Mouse (Mus musculus): ENCODE measurements at regions not wholly inside any gene's neighbourhood (a gene's known extent, or its start where the extent isn't known, plus 50 kb on each side); places are given as distances from the start of the nearest gene placed in this dataset.

DNA sequence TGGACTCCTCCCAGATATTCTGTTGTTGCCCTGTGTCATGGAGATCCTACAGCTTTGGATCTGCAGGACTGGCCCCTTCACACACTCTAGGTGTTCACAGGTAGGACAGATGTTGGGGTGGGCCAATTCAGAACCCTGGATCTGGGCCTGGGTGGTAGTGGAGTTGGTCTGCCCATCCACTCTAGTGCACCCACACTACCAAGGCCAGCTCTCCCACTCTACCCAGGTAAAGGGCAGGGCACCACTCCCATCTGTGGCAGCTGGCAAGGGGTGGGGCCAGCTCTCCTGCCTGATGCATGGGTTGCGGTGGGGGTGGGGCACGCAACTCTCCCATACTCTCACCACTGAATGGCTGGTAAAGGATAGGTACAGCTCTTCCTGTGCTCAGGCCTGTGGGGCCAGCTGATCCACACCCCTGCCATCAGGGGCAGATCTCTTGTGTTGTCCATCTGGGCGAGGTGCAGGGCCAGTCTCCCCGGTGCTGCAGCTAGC lies 76.5 kb downstream of the Gja1 start:
- no peak for DNase-seq

- no peak for DNase-seq
Observed at GRCm38 (mm10) chr10:56455867-56456468, 78.8 kb downstream of the Gja1 start.

- peak; percentile 26 for DNase-seq
Observed at GRCm38 (mm10) chr10:56468537-56468936, 91.4 kb downstream of the Gja1 start.

DNA sequence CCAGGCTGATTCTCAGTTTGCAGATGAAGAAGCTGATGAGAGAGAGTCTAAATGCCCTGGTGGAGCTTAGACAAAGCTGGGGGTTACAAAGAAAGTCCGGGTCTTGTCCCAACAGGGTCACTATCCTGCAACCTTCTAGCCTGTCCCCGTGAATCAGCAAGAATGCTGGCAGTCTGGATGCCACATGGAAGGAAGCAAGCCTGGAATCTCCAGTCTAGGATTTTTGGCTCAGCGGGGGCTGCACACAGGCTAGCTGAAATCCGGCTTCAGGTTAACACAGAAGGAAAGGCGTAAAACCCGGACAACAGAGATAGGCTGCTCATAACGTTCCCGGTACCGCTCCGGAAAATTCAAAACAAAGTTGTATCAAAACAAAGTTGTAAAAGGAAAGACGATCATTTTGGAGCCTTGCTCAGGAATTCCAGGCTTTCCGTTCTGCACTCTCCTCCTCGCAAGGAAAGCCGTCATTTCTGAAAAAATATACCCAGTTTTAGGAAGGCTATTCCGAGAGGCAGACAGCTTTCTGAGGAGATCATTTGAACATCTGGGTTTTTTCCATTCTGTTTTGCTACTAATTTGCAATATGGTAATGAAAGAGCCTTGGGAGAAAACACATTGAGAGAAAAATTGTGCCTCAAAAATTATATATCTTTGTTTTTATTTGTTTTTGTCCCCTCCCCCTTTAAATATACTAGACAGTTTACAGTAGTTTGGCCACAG lies 92.0 kb downstream of the Gja1 start:
- peak; percentile 56 for DNase-seq

DNA sequence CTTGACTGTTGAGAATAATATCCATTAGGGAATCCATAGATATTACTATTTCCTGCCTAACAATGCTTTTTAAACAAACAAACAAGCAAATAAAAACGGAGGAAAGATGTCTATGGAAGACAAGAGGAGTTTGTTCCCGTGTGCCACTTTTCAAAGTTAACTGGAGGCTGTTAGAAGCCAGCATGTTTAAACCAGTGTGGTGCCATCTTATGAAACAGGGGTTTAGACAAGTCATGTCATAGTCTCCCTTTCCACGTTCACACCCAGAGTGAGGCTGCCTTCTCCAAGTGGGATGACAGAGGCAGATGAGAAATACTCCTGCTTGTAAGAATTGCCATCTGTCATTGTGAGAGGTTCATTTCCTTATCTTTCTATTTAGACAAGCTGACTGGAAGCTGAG lies 92.8 kb downstream of the Gja1 start:
- DNase-seq = no peak

DNA sequence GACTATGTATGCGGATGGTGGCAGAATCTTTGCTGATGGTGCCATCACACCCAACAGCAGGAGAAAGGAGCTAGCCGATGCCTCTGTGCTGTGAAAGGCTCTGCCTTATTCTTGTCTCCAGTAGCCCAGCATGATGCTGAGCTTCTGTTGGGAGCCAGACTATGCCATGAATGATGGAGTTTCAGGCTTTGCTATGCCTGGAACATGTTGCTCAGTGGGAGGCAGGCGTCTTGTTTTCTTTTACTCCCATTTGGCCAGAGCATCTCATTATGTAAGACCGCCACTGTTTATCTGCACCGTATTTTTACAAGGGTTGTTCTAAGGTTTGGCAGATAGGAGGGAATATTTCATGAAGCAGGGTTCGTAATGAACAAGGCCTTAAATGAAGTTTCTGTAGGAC lies 97.8 kb downstream of the Gja1 start:
- no peak for DNase-seq

DNA sequence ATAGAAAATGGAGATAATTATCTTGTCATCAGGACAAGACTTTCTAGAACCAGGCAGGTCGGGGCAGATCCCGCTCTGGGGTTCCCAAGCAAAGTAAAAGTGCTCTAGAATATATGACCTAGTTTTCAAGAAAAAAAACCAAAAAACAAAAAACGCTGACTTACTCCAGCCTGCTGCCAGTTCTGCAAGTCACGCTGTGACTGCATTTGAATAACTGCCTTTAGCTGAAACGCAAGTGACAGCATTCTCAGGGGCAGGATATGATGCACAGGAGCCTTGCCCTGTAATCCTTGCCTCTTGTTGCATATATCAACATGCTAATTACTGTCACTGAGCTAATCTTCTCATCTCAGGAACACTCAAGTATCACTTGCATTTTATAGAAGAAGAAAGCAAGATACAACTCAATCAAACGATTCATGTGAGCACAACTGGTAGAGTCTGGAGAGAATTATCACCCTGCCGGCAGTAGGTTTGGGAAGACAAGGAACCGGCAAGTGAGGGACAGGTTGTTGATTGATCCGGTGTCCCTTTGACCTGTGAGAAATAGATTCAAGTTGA lies 105.1 kb downstream of the Gja1 start:
- DNase-seq = no peak

- DNase-seq = no peak
Observed at GRCm38 (mm10) chr10:56484931-56485330, 107.8 kb downstream of the Gja1 start.

DNA sequence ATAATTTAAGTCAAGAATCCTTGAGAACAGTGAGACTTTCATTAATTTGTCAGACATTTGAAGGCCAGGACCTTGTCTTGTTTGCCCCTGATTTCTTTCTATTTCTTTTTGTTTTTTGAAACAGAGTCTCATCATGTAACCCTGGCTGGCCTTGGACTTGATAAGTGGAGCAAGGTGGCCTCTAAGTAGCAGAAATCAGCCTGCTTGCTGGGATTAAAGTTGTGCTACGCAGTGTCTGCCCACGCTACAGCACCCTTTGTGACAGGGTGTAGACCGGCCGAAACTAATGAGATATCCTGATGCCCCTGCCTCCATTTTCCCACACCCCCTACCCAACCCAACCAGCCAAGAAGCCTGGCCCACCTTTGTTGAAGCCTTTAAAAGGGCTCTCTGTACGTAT lies 108.6 kb downstream of the Gja1 start:
- DNase-seq = no peak

GRCm38 (mm10) chr10:56486584-56486983 lies 109.5 kb downstream of the Gja1 start:
- DNase-seq = peak; percentile 6

- DNase-seq = no peak
Observed at GRCm38 (mm10) chr10:56493461-56493860, 116.3 kb downstream of the Gja1 start.

- no peak for DNase-seq
Observed at GRCm38 (mm10) chr10:56495352-56495751, 118.2 kb downstream of the Gja1 start.

DNA sequence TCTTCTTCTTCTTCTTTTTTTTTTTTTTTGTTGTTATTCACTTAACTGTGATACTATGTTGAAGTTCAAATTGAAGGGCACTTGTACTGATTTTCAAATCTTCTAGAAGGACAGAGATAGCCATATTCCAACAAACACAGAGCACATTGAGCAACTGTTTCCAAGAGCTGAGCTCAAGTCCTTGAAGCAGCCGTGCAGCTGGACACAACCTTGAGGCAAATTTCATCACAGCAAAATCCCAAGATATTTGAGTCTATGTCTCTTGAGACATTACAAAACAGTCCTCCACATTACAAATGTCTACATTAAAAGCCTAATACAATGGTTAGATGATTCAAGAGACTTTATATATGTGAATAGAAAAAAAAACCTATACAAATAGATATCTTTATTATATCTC lies 141.9 kb downstream of the Gja1 start:
- DNase-seq = no peak

- DNase-seq = no peak
Observed at GRCm38 (mm10) chr10:56525791-56526190, 148.7 kb downstream of the Gja1 start.

- DNase-seq = no peak
Observed at GRCm38 (mm10) chr10:56537091-56537490, 160.0 kb downstream of the Gja1 start.

GRCm38 (mm10) chr10:56539827-56540511 lies 162.8 kb downstream of the Gja1 start:
- peak; percentile 5 for DNase-seq

- no peak for DNase-seq
Observed at GRCm38 (mm10) chr10:56542106-56542505, 165.0 kb downstream of the Gja1 start.

GRCm38 (mm10) chr10:56545989-56546388 lies 168.9 kb downstream of the Gja1 start:
- no peak for DNase-seq

GRCm38 (mm10) chr10:56546824-56547223 lies 169.7 kb downstream of the Gja1 start:
- DNase-seq = no peak

DNA sequence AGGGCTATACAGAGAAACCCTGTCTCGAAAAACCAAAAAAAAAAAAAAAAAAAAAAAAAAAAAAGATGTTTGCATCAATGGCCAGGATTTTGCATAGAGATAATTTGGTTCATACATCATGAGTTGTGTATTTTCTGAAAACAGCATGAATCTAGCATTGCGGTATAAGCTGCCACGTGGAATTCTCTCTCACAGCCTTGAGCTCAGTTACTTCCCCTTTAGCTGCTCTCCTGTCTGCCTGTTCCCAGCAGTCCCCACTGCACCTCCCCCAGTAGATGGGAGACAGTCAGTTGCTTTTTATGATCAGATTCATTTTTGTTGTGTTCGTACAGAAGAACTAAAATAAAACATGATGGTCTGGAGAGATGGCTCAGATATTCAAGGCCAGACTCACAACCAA lies 170.7 kb downstream of the Gja1 start:
- DNase-seq = no peak

GRCm38 (mm10) chr10:56566836-56567442 lies 189.8 kb downstream of the Gja1 start:
- DNase-seq = no peak

- no peak for DNase-seq
Observed at GRCm38 (mm10) chr10:56582065-56582464, 204.9 kb downstream of the Gja1 start.

DNA sequence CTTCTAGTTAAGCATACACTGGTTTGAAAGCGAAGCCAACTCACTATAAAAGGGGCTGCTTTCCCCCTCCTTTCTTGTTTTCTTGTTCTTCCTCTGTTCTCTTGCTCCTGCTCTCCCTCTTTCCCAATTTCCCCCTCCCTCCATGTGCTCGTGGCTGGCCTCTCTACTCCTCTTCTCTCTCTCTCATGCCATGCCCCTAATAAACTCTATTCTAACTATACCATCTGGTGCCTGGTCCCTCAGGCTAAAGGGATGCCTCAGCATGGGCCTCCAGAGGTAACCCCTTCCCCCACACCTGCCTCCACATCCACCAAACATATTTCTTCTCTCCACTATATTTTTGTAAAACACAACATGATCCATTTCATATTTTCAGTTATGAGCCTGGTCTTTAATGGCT lies 210.1 kb downstream of the Gja1 start:
- no peak for DNase-seq
